Mouse (Mus musculus) lung, embryonic 14.5 days (tissue): Measurements from ENCODE around the gene Olfr54. TPM values are rescaled to one million over a fixed set of nuclear protein-coding genes. Genes with fewer than 3 reads are reported as not detected.

Source experiments
- ATAC-seq: fragments of 200-750 bp; cut with Nextera tagmentation; 2 replicates; pipeline ENCODE4 v1.8.0; 2017; ENCODE audit warnings: mild to moderate bottlenecking, moderate TSS enrichment, moderate library complexity; ENCODE audit not compliant: insufficient read depth
- DNase-seq: peaks from one replicate; pipeline ENCODE4 v3.0.0-alpha.2; 2015
- H3K27ac ChIP-seq: fragments of 300-500 bp; sonication (generic); 2 replicates; pipeline ENCODE4 v1.5.1; 2014; ENCODE audit warnings: low read depth, mild to moderate bottlenecking, moderate library complexity
- H3K27me3 ChIP-seq: fragments of 300-500 bp; sonication (generic); 2 replicates; pipeline ENCODE4 v1.6.1; 2014; ENCODE audit warnings: low read length, control low read depth; ENCODE audit not compliant: insufficient read depth
- H3K36me3 ChIP-seq: fragments of 300-500 bp; sonication (generic); 2 replicates; pipeline ENCODE4 v1.6.1; 2014; ENCODE audit warnings: control low read depth; ENCODE audit not compliant: insufficient read depth
- H3K4me1 ChIP-seq: fragments of 300-500 bp; sonication (generic); 2 replicates; pipeline ENCODE4 v1.6.1; 2014; ENCODE audit warnings: antibody characterized with exemption, control low read depth; ENCODE audit not compliant: insufficient read depth
- H3K4me2 ChIP-seq: fragments of 300-500 bp; sonication (generic); 2 replicates; pipeline ENCODE4 v1.6.1; 2014; ENCODE audit warnings: mild to moderate bottlenecking
- H3K4me3 ChIP-seq: fragments of 300-500 bp; sonication (generic); 2 replicates; pipeline ENCODE4 v1.5.1; 2014; ENCODE audit warnings: low read depth, low read length
- H3K9ac ChIP-seq: fragments of 300-500 bp; sonication (generic); 2 replicates; pipeline ENCODE4 v1.6.1; 2014
- H3K9me3 ChIP-seq: fragments of 300-500 bp; sonication (generic); 2 replicates; pipeline ENCODE4 v1.6.1; 2016; ENCODE audit warnings: low read depth, low read length, control low read depth
- CTCF ChIP-seq: IDR thresholded peaks from 2 replicates; pipeline ENCODE4 v1.5.1; 2016; ENCODE audit warnings: antibody characterized with exemption, low read depth
- WGBS: fragments of 180-500 bp; shearing (Covaris S2); extraction: QIAGEN DNeasy Blood & Tissue Kit; methylation state at CpG from one replicate; pipeline ENCODE4 v1.1.7; 2014; 5-methylcytosine and 5-hydroxymethylcytosine counted together
- polyA plus RNA-seq: library from polyadenylated mRNA; unstranded; fragments of >200 nt; fragmentation: Nextera tagmentation; extraction: Ambion mirVana; gene quantifications from 2 replicates; pipeline ENCODE4 v1.2.1, GENCODE M21; 2014

The Olfr54 gene
- polyA plus RNA-seq, 1 experiment from 2014 or later: not detected

DNA sequence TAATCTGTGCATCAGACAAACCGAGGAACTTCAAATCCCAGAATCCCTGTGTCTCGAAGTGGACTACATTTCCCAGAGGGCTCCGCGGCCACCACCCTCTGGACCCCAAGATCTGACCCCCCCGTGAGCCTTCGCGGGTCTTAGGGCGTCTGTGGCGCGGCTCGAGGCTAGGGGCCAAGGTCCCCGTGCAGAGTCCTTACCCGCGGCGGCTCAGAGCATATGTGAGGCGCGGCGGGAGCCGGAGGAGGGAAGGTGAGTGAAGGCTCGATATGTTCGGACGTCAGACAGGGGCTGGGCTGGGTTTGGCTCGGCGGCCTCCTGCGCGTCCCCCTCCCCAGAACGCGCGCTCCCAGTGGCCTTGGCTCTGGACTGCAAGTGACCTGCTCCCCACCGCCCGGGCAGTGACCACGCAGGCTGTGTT lies 45.1 kb downstream of the Olfr54 start, which contains the start of gene Zfp354a:
Zfp354a (plus strand) TSS at position 107 of the 421 bp plus-strand sequence.
- H3K9me3 ChIP-seq: no peaks in the 10 kb centered on the region
- H3K4me1 ChIP-seq: no peaks in the 10 kb centered on the region
- TF ChIP-seq CTCF: peak; percentile 51
- H3K36me3 ChIP-seq: peaks cover 11% of the 10 kb centered on the region; the same call in 1 of the 2 replicates
- peak within 1 kb of the TSS; percentile 73 for H3K9ac ChIP-seq
- H3K4me2 ChIP-seq: peak within 1 kb of the TSS; percentile 83
- peak within 1 kb of the TSS; percentile 61 for H3K4me3 ChIP-seq
- DNase-seq: peak; percentile 90
- no peaks in the 10 kb centered on the region for H3K27me3 ChIP-seq
- H3K27ac ChIP-seq: 0 out of 2 replicates have a peak within 1 kb of the TSS, but pooled peaks have one; percentile 5
- under 1% methylated on average over 32 of the region's 32 CpGs for WGBS
- ATAC-seq: peak; percentile 94

DNA sequence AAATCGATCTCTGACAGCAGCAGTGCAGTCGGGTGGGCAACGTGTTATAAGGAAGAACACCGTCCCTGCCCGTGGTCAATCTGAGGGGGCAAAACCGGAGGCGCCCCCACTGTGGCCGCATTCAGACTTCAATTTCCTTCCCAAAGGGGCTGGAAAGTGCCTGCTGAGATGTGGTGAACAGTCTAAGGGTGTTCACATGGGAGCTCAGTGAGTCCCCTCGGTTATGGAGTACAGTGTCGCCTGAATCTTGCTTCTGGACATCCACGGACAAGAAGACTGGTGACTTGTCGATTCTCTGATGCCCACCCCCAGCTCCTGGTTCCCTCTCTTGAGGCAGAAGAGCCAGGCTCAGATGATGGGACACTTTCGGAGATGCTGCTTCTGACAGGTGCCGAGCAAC lies 45.6 kb downstream of the Olfr54 start:
- Histone ChIP-seq H3K27ac (no peak overlapping the region), H3K36me3 (peaks cover 11% of the 10 kb centered on the region; the same call in 1 of the 2 replicates), H3K4me3 (peak overlapping the region; percentile 61), H3K9ac (peak overlapping the region; percentile 73), H3K27me3 (no peaks in the 10 kb centered on the region), H3K9me3 (no peaks in the 10 kb centered on the region), H3K4me2 (peak overlapping the region; percentile 83), H3K4me1 (no peaks in the 10 kb centered on the region)
- peak; percentile 62 for ATAC-seq
- no peak for TF ChIP-seq CTCF
- no peak for DNase-seq
- 13% methylated on average over 14 of the region's 14 CpGs for WGBS

DNA sequence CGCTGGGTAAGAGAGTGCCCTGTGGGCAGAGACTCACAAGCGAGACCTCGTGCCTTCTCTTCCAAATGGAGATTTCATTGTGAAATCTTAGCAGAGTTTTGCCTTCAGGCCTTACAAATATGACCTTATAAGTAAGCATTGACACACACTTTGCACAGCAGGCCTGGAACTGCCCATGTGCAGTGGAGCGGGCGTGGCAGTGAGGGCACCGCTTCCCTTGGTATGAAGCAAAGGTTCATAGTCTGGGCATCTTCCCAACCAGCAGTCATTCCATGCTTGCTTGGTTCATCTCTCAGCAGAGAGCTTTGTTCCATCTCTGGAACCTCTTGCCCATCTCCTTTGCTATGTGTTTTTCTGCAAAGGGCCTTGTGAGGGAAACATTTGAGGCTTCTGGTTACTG lies 46.9 kb downstream of the Olfr54 start:
- Histone ChIP-seq H3K4me1 (no peaks in the 10 kb centered on the region), H3K36me3 (peaks cover 11% of the 10 kb centered on the region; the same call in 1 of the 2 replicates), H3K9me3 (no peaks in the 10 kb centered on the region), H3K27me3 (no peaks in the 10 kb centered on the region), H3K4me2 (no peak overlapping the region), H3K9ac (no peak overlapping the region), H3K4me3 (no peak overlapping the region), H3K27ac (no peak overlapping the region)
- ATAC-seq: no peak
- no peak for TF ChIP-seq CTCF
- DNase-seq: no peak
- WGBS: 90% methylated on average over 6 of the region's 6 CpGs

DNA sequence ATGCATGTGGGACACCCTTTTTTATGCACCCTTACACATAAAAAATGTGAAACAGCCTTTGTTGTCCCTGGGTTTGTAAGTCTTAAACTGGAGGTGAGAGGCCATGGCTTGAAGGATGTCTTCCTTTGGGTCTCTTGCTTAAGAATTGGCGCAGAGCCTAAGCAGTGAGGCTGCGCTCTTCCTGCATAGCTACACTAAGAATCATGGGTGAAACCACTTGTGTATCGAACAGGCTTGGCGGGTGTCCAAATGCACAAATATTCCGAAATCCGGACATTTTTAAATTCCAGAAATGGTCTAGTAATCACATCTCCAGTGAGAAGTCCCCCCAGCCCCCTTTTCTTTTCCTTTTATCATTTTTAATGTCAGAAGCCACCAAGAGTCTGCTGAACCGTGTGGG lies 49.2 kb downstream of the Olfr54 start:
- ATAC-seq (no peak), DNase-seq (peak; percentile 73)
- H3K4me1 ChIP-seq: no peaks in the 10 kb centered on the region
- no peak for TF ChIP-seq CTCF
- H3K4me3 ChIP-seq: no peak overlapping the region
- WGBS: 37% methylated on average over 7 of the region's 7 CpGs
- no peaks in the 10 kb centered on the region for H3K9me3 ChIP-seq
- no peak overlapping the region for H3K9ac ChIP-seq
- no peak overlapping the region for H3K27ac ChIP-seq
- H3K4me2 ChIP-seq: no peak overlapping the region
- no peaks in the 10 kb centered on the region for H3K27me3 ChIP-seq
- H3K36me3 ChIP-seq: peaks cover 27% of the 10 kb centered on the region

DNA sequence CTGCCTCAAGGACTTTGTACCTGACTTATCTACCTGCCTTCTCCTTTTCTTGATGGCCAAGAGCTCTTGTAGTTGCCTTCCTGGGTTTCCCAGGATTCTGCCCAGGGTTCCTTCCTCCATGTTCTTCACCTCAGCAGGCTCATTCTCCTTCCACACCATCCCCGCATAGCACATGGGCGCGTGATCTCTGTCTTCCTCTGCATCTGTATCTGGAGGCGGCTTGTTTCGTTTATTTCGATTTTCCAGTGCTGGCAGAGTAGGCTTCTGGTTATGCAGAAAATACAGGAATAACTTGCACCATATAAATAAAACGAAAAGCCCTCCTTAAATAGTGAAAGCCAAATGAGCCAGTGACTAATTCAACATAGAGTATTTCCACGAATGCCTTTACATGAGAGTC lies 49.8 kb downstream of the Olfr54 start:
- 94% methylated on average over 8 of the region's 8 CpGs for WGBS
- H3K4me1 ChIP-seq: no peaks in the 10 kb centered on the region
- TF ChIP-seq CTCF: no peak
- no peaks in the 10 kb centered on the region for H3K27me3 ChIP-seq
- DNase-seq (no peak), ATAC-seq (no peak)
- no peaks in the 10 kb centered on the region for H3K9me3 ChIP-seq
- H3K4me2 ChIP-seq: no peak overlapping the region
- no peak overlapping the region for H3K27ac ChIP-seq
- no peak overlapping the region for H3K9ac ChIP-seq
- H3K4me3 ChIP-seq: no peak overlapping the region
- H3K36me3 ChIP-seq: peaks cover 32% of the 10 kb centered on the region

Other genes with a start within 250 kb of the Olfr54 start
- gene Zfp354c, start 186.5 kb upstream of the Olfr54 start, polyA plus RNA-seq: 34.1 and 34.2 TPM in 2 replicates
- 0.32 and 0.35 TPM in 2 replicates for gene Zfp879, start 172.7 kb upstream of the Olfr54 start, polyA plus RNA-seq
- gene Grm6, start 163.6 kb upstream of the Olfr54 start, polyA plus RNA-seq: not detected in 2 replicates
- gene Zfp454, start 126.6 kb upstream of the Olfr54 start, polyA plus RNA-seq: 8.2 and 8.9 TPM in 2 replicates
- gene Zfp2, start 98.1 kb upstream of the Olfr54 start, polyA plus RNA-seq: 13.1 and 14.7 TPM in 2 replicates
- 1.1 and 1.4 TPM in 2 replicates for gene Zfp354b, start 82.6 kb upstream of the Olfr54 start, polyA plus RNA-seq
- not detected in 2 replicates for gene 4933414I15Rik, start 70.5 kb upstream of the Olfr54 start, polyA plus RNA-seq
- not detected in 2 replicates for gene Prop1, start 60.5 kb upstream of the Olfr54 start, polyA plus RNA-seq
- gene Olfr1378, start 47.7 kb upstream of the Olfr54 start, polyA plus RNA-seq: not detected in 2 replicates
- gene Olfr1377, start 32.3 kb upstream of the Olfr54 start, polyA plus RNA-seq: not detected in 2 replicates
- not detected in 2 replicates for gene Olfr51, start 10.6 kb upstream of the Olfr54 start, polyA plus RNA-seq
- not detected in 2 replicates for gene Olfr1375, start 33.9 kb downstream of the Olfr54 start, polyA plus RNA-seq
- gene Zfp354a, start 45.0 kb downstream of the Olfr54 start, polyA plus RNA-seq: 7.8 and 8.4 TPM in 2 replicates
- gene Gm12569, start 206.2 kb downstream of the Olfr54 start, polyA plus RNA-seq: not detected in 2 replicates
- gene Clk4, start 247.5 kb downstream of the Olfr54 start, polyA plus RNA-seq: 106 and 115 TPM in 2 replicates
- 0.53 and 1.4 TPM in 2 replicates for gene BC049762, start 248.8 kb downstream of the Olfr54 start, polyA plus RNA-seq